Mouse (Mus musculus) right cerebral cortex, postnatal 14 days (tissue): ENCODE data around the gene 1700011L22Rik.

Experiments
- DNase-seq: peaks from one replicate; pipeline ENCODE4 v3.0.0; 2022

Gene 1700011L22Rik

GRCm38 (mm10) chr8:79165276-79165675, 83.1 kb downstream of the 1700011L22Rik start:
- DNase-seq = no peak

DNA sequence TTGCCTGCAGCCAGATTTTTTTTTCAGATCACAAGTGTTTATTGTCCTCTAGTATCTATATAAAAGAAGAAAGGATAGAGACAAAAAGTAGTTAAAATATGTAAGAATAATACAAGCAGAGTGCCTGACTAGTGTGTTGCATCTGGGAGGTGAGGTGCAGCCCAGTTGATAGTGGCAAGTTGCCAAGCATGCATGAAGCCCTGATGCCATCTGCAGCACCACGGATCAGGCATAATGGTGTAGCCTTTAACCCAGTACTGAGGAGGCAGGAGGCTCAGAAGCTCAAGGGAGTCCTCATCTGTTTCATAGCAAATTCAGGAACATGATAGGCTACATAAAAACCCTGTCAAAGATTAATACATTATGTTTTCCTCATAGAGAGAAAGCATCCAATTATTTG, 84.0 kb downstream of the 1700011L22Rik start:
- DNase-seq = no peak

GRCm38 (mm10) chr8:79162533-79163308, 85.6 kb downstream of the 1700011L22Rik start:
- peak; percentile 68 for DNase-seq

GRCm38 (mm10) chr8:79161172-79161778, 87.1 kb downstream of the 1700011L22Rik start:
- DNase-seq = no peak
